Mouse (Mus musculus): ENCODE results near the gene Shld1.

DNA sequence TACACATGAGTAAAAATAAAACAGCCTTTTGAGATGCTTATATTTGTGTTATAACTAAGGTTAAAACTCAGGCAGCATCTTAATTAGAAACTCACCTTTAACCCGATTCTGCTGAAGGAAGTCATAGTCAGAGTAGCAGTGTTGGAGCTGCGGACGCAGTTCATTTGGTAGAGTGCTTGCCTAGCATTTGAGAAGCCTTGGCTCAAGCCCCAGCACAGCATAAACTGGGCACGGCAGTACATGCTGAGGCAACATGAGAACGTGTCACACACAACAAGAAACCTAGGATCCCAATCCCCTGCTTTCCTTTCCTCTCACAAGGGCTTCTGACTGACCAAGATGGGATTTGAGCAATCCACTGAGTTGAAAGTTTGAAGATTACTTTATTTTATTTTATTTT is 58.1 kb downstream of the Shld1 start:
- TF ChIP-seq CTCF (IDR thresholded peaks at IDR 0.05; ENCODE audit: low read depth) (no peak), EP300 (IDR thresholded peaks at IDR 0.05; ENCODE audit: low read depth) (no peak)

All from heart, postnatal 0 days (tissue).